Mouse (Mus musculus): ENCODE data around the gene Dcaf12. TPM values are rescaled to one million over a fixed set of nuclear protein-coding genes. Genes with fewer than 3 reads are reported as not detected.
A peak's percentile ranks its signal among the peaks of the same experiment; 100 is the strongest.

Gene Dcaf12
- total RNA-seq (2021) = 10 to 100 TPM; 32.4 to 32.9 TPM
- long read RNA-seq, experiment 1, transcript Dcaf12-201 (9 exons, 3,442 nt) = major isoform, 38 of 40 reads
- long read RNA-seq, experiment 1, partial matches to known transcripts = 0 of 40 reads
- long read RNA-seq, experiment 1, other reads (novel, unspliced or antisense) = 2 of 40 reads
- long read RNA-seq, experiment 2, transcript Dcaf12-201 (9 exons, 3,442 nt) = major isoform, 21 of 26 reads
- long read RNA-seq, experiment 2, partial matches to known transcripts = 5 of 26 reads
- long read RNA-seq, experiment 2, other reads (novel, unspliced or antisense) = 0 of 26 reads

DNA sequence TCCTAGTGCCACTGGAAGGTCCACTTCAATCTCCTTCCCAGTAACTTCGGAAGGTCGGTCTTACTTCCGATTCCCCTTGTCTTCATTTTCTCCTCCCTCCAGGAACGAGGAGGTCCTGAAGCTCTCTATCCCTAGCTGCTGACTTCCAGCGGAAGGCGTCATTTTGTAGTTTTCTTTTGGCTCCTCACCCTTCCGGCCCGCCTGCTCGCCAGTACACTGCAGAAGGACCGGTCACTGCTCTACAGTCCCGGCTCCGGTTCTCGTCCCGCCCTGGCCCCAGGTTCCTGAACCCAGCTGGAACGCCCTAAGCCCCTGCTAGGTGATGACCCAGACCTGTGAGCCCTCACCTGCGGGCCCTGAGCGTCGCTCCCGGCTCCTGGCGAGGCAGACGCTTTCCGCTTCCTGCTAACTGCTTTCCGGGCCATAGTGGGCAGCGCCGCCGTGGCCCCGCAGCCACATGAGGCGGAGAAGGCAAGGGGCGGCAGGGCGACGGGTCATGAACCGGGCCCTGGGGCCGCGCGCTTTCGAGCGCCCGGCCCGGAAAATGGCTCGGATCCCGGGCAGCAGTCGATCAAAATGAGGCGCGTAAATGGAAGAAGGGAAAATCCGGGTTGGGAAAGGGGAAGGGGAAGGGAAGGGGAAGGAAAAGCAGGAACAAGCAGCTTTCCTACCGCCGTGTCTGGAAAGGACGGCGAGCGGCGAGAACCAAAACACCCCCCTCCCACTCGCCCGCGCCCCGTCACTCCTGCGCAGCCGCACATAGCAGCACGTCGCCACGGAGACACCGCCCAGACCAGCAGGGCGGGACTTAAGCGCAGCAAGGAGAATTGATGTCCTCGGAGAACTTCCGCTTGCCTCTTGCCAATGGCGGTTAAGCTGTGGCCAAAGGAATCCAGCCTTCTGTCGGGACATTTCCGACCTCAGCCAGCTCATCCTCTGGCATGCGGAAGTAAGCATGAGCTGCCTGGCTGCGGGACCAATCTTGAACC lies at the start of gene Dcaf12:
TSS of gene Dcaf12 (minus strand) at position 749 of the 989 bp plus-strand sequence.
- peak; percentile 96 to 98 for DNase-seq

DNA sequence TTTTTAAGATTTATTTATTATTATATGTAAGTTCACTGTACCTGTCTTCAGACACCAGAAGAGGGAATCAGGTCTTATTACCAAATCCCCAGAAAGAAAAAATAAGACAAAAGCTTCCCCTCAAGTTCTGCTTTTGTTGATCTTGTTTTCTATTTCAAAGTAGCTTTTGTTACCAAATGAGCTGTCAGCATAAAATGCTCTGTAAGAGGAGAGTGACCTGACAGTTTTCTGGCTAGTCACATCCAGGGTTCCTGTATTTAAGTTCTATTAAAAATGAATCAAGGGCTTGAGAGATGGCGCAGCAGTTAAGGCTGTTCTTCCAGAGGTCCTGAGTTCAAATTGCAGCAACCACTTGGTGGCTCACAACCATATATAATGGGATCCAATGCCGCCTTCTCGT lies 46.4 kb upstream of the Dcaf12 start:
- no peak for DNase-seq

DNA sequence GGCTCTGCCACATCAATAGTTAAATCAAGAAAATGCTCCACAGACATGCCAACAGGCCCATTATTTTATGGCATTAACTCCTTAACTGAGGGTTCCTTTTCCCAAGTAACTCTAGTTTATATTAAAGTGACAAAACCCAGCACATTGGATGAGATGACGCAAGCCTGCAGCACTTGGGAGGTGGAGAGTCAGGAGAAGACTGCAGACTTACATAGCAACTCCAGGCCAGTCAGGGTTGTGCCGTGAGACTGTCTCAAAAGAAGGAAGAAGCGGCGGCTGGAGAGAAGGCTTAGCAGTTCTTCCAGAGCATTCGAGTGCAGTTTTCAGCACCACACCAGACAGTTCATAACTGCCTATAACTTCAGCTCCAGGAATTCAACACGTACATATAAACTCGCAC lies 44.7 kb upstream of the Dcaf12 start:
- peak in 1 of 2 experiments; percentile 8 for DNase-seq

DNA sequence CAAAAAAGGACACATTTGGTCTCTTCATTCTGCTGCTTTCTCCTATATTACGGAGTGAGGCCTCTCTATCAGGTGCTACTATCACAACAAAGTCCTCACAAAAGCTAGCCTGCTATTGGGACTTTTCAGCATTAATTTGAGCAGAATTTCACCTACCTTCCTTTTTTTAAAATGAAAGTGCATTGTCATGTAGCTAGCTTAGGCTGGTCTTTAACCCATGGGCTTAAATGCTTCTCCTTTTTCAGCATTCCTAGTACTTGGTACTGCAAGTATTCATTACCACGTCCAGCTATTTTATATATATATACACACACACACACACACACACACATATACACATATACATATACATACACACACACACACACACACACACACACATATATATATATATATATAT lies 44.0 kb upstream of the Dcaf12 start:
- no peak for DNase-seq

DNA sequence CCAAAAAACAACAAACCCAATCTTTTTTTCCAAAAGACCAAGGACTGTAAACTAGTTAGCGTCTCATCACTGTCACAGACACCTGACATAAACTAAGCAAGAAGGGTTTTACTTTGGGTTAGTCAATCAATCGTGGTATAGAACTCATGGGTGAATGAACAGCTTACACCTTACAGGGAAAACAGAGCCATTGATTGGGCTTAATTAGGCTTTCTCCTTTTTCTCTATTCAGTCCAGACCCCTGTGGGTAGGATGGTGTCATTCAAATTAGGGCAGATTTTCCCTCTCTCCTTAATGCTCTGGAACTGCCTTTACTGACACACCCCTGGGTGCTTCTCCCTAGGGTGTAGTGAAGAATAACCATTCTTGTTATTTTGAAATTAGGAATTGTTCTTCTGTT lies 42.5 kb upstream of the Dcaf12 start:
- DNase-seq = no peak

DNA sequence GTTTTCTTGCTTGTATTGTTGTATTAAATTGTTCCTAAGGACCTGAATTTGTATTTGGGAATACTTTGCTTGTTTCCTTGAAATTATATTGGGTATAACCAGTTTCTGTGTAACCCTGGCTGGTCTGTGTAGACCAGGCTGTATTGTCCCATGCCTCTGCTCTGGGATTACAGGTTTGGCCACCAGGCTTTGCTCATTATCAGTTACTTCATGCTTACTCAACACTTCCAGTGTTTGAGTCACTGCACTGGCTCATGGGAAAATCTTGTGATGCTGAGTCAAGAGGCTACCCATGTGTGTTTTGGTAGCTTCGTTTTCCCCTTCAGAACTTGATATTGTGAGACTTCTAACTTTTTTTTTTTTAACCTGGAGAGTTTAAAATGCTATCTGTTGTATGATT lies 38.6 kb upstream of the Dcaf12 start:
- DNase-seq = peak in 1 of 2 experiments; percentile 7

DNA sequence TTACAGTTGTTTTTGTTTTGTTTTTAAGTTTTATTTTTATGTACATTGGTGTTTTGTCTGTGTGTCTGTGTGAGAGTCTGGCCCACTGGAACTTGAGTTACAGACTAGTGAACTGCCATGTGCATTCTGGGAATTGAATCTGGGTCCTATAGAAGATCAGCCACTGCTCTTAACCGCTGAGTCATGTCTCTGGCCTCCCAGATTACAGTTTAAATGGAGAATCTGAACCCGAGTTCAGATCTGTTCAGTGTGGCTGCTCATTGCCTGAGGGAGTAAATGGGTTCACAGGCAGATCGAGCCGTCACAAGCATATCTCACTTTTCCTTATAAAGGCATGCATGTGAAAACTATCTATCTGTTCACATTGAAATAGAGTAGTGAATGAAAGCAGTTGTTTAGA lies 38.1 kb upstream of the Dcaf12 start:
- DNase-seq = no peak

DNA sequence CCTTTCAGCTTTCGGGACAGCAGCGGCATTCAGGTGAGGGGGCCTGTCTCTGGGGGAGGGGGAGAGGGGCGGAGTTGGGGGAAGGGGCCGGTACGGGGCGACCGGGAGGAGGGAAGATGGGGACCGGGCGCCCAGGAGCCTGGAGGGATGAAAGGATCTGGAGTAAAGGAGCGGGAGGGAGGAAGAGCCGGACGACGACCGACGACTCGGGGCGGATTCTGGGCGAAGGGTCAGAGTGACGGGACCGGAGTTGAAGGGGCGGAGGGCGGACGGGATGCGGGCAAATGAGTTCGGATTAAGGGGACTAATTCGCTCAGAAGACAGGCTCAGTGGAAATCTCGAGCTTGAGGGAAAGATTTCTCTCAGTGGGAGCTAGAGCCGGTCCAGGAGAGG lies 34.5 kb upstream of the Dcaf12 start:
- no peak for DNase-seq

DNA sequence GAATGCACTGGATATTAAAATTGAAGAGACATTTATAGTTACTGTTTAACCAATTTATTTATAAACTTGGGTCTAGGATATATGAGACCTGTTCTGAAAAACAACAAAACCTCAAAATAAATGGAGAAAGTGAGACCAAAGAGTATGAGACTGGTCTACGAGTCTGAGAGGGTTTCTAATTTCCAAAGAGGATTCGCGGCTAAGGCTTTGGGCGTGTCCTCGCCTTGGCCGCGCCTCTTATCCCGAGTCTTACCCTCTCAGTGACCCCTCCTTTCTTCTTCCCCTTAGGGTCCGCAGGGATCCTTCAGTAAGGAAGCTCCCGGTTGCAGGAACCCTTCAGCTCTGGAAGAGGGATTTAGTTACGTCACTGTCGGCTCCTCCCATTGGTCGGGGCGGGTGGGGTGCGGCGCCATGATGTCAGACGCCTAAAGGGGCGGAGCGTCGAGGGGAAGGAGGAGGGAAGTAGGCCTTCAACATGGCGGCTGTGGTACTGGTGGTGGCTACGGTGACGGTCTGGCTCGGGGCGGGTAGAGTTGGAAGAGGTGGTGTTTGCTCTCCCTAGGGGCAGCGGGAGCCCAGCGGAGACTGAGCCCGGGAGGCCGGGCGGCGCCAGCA lies 34.0 kb upstream of the Dcaf12 start, which contains the start of gene Ubap1:
TSS of gene Ubap1 (plus strand) at position 413 of the 615 bp plus-strand sequence.
- DNase-seq = peak; percentile 97 to 98

DNA sequence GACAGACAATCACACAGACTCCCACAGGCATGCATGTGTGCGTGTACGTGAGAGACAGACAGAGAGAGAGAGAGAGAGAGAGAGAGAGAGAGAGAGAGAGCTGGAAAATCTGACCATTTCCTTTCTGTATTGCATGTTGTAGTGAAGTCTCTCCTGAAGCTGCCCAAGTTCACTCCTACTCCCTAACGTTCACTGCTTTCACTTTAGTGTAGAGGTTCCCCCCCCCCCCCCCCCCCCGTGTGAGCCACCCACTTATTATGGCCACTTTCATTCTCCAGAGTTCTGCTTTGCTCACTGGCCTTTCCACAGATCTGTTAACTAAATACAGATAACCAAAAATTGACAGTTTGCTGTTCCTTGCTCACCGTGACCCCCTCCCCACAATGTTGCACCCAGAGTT lies 33.1 kb upstream of the Dcaf12 start:
- peak; percentile 6 to 35 for DNase-seq

DNA sequence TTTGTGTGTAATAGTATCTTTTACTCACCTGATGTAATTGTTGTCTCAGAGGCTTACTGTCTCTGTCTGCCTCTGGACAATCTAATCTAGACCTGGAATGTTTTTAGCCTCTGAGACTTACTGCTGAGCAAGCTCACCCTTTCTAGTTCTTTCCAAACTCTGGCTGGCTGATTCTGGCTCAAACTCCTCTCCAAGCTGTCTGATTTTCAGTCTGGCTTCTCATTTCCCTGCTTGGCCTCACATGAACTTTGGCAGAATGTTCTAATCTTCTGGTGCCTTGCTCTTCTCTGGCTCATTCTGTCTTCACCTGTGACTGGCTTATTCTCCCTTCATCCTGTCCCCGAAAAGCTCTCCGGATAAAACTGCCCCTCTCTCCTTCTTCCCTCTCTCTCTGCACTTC lies 31.3 kb upstream of the Dcaf12 start:
- DNase-seq = peak; percentile 19 to 22

DNA sequence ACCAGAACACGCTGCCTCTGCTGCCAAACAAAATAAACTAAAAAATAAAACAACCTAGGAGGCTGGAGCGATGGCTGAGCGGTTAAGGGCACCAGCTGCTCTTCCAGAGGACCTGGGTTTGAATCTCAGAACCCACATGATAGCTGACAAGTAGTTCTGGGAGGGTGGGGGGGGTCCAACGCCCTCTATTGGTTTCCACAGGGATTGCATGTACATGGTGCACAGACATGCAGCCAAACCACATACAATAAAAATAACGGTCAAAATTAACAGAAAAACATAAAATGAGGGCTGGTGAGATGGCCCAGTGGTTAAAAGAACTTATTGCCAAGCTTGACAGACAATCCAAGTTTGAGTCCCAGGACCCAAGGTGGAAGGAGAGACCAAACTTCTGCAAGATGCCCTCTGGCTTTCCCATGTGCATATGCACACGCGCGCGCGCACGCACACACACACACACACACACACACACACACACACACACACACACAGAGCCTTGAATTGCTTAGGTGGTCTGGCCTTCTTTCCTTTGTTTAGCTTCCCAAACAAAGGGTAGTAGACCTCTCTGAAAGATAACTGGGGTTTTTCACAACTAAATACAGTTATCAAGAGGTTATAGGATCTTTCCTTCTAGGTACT lies 26.3 kb upstream of the Dcaf12 start:
- DNase-seq = no peak

DNA sequence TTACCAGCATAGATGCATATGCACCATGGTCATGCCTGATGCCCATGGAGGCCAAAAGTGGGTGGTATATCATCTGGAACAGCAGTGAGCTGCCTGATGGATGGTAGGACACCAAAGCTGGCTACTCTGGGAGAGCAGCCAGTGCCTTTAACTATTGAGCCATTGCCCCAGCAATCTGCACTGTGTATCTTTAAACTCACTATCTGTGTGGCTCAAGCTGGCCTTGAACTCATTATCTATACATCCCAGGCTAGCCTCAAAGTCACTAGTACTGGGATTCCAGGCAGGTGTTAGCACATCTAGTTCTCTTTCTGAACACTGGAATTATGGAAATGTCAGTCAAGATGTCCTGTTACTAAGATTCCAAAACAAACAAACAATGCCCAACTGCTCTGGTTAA lies 21.9 kb upstream of the Dcaf12 start:
- no peak for DNase-seq

DNA sequence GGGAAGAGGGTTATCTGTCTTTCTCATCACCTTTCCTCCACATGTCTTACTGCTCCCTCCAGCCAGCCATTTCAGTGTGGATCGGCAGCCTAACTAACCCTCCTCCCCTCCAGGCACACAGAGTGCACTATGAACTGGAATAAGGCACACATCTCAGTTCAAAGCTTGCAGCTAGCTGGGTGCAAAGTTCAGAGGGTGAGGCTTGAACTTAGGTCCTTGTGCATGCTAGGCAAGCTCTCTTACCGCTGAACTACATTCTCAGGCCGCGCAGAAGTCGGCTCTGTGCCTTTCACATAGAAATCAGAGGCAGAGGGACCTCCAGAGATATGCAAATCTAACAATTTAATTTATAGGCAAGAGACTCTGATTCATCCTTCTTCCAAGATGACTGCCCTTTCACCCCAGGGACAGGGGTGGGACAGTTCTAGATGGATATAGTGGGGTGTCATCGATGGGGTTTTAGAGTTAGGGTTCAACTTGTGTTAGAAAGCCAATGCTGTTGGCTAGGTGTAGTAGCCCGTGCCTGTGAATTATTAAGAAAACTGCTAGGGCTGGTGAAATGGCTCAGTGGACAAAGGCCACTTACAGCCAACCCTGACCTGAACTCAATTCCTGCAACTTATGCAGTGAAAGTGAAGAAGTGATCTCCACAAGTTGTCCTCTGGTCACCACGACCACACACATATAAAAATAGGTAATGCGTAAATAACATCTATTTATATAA lies 17.2 kb upstream of the Dcaf12 start:
- DNase-seq = no peak

DNA sequence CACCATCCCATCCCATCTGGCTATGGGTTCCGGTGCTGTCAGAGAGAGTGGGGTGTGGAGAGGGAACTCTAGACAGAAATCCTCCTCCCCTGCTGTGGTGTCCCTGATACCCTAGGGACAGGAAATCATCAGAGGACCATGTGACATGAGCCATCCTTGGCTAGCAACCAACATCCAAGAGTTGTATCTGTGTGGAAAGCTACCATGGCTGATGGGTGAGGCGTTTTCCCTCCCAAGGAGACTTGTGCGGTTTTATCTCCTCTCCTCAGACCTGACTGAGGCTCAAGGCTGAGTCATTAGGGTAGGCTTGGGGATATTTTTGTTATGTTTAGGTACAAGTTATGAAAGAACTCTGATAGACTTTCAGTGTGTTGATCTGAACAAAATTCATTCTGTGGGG lies 16.4 kb upstream of the Dcaf12 start:
- DNase-seq = no peak

DNA sequence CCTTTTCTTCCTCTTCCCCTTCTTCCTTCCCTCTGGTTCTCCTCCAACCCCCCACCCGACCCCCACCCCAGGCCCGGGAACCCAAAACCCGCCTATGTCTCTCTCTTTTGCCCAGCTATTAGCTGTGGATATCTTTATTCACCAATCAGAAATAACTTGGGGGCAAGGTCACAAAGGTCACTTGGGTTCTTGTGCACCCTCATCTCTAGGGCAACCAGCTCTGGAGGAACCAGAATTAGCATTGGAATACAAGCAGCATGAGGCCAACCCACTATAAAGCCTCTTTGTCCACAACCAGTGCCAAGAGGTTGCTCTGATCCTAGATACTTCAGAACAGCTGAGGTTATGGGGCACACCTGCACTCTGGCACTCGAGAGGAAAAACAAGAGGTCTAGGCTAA lies 14.8 kb upstream of the Dcaf12 start:
- DNase-seq = no peak

DNA sequence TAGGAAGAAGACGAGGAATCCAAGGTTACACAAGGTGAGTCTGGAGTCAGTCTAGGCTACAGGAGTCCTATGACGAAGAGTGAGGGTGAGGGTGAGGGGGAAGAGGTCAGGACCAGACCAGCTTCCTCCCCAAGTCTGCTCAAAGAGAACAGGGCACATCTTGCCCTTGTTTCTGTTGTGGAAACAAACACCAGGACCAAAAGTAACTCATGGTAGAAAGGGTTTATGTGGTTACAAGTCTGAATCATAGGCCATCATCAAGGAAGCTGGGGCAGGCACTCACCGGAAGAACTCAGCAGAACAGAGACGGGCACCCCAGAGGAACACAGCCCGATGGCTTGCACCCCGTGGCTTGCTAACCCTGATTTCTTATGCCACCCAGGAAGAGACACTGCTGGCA lies 12.2 kb upstream of the Dcaf12 start:
- DNase-seq = no peak

DNA sequence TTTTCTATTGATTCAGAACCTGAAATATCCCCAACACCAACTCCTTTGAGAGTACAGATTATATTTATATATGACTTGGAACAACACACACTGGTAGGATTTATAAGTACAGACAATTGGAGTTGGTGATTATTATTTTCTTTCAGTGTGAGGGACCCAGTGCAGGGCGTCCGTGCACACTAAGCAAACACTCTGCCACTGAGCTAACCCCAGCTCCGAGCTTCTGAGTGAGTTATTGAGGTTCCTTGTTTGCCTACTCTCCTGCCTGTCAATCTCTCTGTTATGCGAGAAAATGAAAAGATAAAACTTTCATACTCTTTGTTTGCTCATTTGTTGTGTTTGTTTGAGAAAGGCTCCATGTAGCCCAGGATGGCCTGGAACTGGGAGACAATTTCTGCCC lies 6.3 kb upstream of the Dcaf12 start:
- no peak for DNase-seq

DNA sequence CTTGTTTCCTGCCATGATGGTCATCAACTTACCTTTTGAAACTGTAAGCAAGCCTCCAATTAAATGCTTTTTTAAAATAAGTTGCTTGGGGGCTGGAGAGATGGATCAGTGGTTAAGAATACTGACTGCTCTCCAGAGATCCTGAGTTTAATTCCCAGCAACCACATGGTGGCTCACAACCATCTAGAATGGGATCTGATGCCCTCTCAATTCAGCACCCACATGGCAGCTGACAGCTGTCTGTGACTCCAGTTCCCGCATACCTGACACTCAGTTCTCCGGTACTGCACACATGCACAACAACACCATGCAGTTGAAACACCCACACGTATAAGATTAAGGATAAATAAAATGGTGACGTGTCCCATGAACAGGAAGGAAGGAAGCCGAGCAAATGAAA lies 3.6 kb upstream of the Dcaf12 start:
- DNase-seq = no peak

DNA sequence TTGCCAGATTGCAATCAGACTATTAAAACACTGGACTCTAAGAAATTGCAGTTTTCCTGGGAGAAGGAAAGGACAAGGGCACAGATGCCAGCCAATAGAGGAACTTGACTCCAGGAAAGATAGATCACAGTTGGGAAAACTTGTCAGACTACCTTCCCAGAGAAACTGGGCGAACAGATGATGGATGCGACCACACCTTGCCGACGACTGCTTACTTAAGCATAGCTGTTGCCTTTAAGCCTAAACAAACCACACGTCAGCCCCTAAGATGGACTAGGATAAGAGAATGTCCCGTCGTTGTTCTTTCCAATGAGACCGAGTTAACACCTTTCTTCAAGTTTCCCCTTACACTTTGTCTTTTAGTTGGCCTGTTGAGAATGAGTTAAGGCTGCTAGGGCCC lies 484 bp upstream of the Dcaf12 start:
- DNase-seq = no peak

DNA sequence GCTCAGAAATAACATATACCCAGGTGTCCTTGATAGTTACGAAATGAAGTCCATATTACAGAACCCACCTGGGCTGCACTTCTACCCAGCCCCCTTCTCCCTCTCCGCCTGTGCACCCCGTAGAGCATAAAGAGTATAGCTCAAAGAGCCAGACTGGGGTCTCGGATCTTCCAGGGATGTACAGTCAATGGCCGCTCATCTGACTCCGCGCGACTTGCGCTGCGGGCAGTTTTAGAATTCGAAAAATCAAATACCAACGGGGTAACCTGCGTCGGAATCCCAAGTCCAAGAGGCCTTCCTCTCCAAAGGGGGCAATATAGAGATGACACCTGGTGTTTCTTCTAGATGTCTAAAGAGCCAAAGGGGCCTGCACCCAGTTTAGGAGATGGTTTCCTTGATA lies 967 bp downstream of the Dcaf12 start:
- no peak for DNase-seq
